Mouse (Mus musculus): ENCODE data around the gene Pms1. TPM values are rescaled to one million over a fixed set of nuclear protein-coding genes. Genes with fewer than 3 reads are reported as not detected.

The Pms1 gene
- total RNA-seq (2023), result 19.6 TPM

DNA sequence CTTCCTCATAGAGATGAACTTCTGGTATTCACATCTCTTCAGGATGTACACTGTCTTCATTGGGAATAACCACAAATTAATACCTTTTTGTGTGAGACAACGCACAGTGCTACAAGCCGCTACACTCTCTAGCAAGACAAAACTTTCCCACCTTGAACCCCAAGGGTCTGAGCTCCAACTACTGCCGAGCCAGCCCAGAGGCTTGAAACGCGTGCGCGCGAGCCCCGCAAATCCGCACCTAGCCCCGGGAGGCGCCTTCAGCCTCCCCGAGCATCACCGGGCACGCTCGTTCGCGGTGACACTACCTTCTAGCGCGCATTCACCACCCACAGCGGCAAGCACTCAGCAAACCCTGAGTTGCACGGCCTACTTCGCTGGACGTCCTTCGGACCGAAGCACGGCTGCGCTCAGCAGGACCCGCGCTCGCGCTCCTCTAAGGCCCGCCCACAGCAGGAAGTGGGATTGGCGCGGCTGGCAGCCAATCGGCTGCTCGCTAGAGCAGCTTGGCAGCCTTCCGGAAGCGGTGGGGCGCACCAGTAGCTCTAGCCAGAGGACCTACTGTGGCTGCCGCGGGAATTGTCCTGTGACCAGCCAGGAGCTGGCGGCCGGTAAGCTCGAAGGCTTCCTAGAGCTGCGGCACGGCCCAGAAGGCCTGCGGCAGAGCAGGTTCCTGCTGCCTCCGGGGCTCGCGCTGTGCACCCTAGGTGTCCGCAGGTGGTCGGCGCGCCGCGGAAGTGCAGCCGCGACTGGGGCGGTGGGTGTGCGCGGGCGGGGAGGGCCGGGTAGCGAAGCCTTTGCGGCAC, at the start of gene Pms1, which contains the start of the genes Ormdl1 and Gm28778:
Gene Pms1 (minus strand): TSS at position 438 of the 803 bp plus-strand sequence.
Gene Ormdl1 (plus strand): TSS at position 515 of the 803 bp plus-strand sequence.
Gene Gm28778 (plus strand): TSS at position 531 of the 803 bp plus-strand sequence.

DNA sequence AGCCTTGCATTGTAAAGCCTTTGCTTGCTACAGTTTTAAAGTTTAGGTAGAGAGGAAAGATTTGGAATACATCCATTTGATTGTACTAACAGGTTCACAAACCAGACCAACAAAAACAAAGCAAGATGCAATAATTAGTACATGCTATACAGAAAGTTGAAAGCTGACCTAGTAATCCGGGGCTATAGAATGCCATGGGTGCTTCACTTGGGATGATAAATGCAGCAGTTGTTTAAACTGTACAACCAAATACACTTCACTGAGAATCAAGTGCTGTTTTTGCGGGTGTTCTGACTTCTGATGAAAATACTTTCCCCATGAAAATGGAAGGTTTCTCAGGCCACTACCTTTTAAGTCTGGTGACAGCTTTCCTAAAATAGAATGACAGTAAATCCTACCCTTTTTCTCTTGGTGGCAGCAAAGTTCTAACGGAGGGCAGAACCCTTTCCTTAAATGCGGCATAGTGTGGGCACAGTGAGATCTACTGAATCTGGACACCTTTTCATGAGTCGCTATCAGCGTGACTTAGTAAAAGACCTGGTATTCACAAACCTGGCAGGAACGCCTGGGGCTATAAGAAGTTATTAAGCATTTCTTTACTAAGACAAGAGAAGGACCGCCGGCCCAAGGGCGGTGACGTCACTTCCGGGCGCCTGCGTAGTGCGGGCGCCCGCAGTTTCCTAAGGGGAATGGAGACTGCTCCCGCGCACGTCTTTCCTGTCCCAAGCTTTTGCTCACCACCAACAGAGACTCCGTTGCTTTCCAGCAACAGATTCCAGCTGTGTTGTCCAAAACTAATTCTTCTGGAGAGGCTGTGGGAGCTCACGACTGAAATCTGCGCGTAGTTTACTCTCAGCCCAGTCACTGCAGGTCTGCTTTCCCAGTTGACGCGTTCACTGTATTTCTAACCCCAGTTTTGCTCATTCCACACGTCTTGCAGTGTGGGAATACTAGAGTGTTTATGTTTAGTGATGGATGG, 16.5 kb upstream of the Pms1 start, which contains the start of gene Osgepl1:
Gene Osgepl1 (plus strand): TSS at position 636 of the 979 bp plus-strand sequence.

DNA sequence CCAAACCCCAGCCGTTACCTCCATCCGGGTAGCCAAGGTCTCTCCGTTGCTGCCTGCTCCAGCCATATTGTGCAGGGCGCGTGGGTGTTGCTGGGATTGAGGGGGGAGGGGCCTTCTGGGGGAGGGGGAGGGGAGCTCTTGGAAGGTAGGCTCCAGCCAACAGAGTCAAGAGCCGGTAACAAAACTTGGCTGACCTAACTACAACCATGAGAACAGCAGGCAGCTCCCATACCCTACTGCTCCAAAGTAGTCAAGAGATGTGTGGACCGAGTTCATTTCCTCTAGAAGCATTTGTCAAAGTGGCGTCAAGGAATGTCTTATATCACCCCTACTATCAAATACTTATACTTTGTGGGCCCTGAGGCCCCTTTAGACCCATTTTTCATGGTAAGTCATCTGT, 109.3 kb downstream of the Pms1 start, which contains the start of gene 1700019A02Rik:
Gene 1700019A02Rik (minus strand): TSS at position 101 of the 400 bp plus-strand sequence.

Other genes starting within 250 kb of the Pms1 start
- not detected for gene Mstn, start 235.4 kb downstream of the Pms1 start, total RNA-seq (2023)
- not detected for gene 1700019A02Rik, start 109.4 kb downstream of the Pms1 start, total RNA-seq (2023)
- 16.3 TPM for gene Ormdl1, start 77 bp upstream of the Pms1 start, total RNA-seq (2023)
- gene Gm28778, start 93 bp upstream of the Pms1 start, total RNA-seq (2023), result not detected
- 6.4 TPM for gene Osgepl1, start 16.6 kb upstream of the Pms1 start, total RNA-seq (2023)
- 12.1 TPM for gene Asdurf, start 55.6 kb upstream of the Pms1 start, total RNA-seq (2023)
- 0.28 TPM for gene Gm28551, start 55.6 kb upstream of the Pms1 start, total RNA-seq (2023)
- 32.0 TPM for gene Asnsd1, start 55.7 kb upstream of the Pms1 start, total RNA-seq (2023)

Data from CD8-positive naive resting alpha-beta T cell, adult 57 days (primary cell).